Mouse (Mus musculus) liver, embryonic 15.5 days (tissue): ENCODE results near the gene Ifi27l2a. TPM values are rescaled to one million over a fixed set of nuclear protein-coding genes. Genes with fewer than 3 reads are reported as not detected.
"Not testable (repeated sequence)": the region's sequence is repeated elsewhere in the genome, so short reads cannot be mapped to it uniquely, and the experiment has no call there.

Source experiments
- ATAC-seq: fragments of 200-750 bp; cut with Nextera tagmentation; 2 replicates; pipeline ENCODE4 v1.8.0; 2017; ENCODE audit warnings: moderate number of reproducible peaks, mild to moderate bottlenecking, moderate library complexity; ENCODE audit not compliant: insufficient read depth
- H3K27ac ChIP-seq: fragments of 300-500 bp; sonication (generic); replicated peaks from 2 replicates; pipeline ENCODE4 v1.5.1; 2015; ENCODE audit warnings: mild to moderate bottlenecking, inconsistent platforms
- H3K27me3 ChIP-seq: fragments of 300-500 bp; sonication (generic); 2 replicates; pipeline ENCODE4 v1.6.1; 2015; ENCODE audit warnings: mild to moderate bottlenecking, inconsistent platforms
- H3K36me3 ChIP-seq: fragments of 300-500 bp; sonication (generic); replicated peaks from 2 replicates; pipeline ENCODE4 v1.6.1; 2015; ENCODE audit warnings: moderate library complexity, mild to moderate bottlenecking, inconsistent platforms
- H3K4me1 ChIP-seq: fragments of 300-500 bp; sonication (generic); replicated peaks from 2 replicates; pipeline ENCODE4 v1.6.1; 2015; ENCODE audit warnings: inconsistent platforms
- H3K4me2 ChIP-seq: fragments of 300-500 bp; sonication (generic); 2 replicates; pipeline ENCODE4 v1.6.1; 2015; ENCODE audit warnings: moderate library complexity, mild to moderate bottlenecking, inconsistent platforms
- H3K4me3 ChIP-seq: fragments of 300-500 bp; sonication (generic); replicated peaks from 2 replicates; pipeline ENCODE4 v1.5.1; 2015; ENCODE audit warnings: mild to moderate bottlenecking, inconsistent platforms
- H3K9ac ChIP-seq: fragments of 300-500 bp; sonication (generic); 2 replicates; pipeline ENCODE4 v1.6.1; 2015; ENCODE audit warnings: moderate library complexity, mild to moderate bottlenecking, inconsistent platforms
- H3K9me3 ChIP-seq: fragments of 300-500 bp; sonication (generic); replicated peaks from 2 replicates; pipeline ENCODE4 v1.6.1; 2016; ENCODE audit warnings: inconsistent platforms
- WGBS: fragments of 180-500 bp; shearing (Covaris S2); methylation state at CpG from one replicate; pipeline ENCODE4 v1.1.7; 2015; ENCODE audit warnings: mixed read lengths; ENCODE audit not compliant: insufficient replicate concordance; 5-methylcytosine and 5-hydroxymethylcytosine counted together
- polyA plus RNA-seq: library from polyadenylated mRNA; unstranded; fragments of >200 nt; fragmentation: Nextera tagmentation; extraction: Ambion mirVana; gene quantifications from 2 replicates; pipeline ENCODE4 v1.2.1, GENCODE M21; 2015

The Ifi27l2a gene
- 12.7 and 15.7 TPM in 2 replicates for polyA plus RNA-seq

DNA sequence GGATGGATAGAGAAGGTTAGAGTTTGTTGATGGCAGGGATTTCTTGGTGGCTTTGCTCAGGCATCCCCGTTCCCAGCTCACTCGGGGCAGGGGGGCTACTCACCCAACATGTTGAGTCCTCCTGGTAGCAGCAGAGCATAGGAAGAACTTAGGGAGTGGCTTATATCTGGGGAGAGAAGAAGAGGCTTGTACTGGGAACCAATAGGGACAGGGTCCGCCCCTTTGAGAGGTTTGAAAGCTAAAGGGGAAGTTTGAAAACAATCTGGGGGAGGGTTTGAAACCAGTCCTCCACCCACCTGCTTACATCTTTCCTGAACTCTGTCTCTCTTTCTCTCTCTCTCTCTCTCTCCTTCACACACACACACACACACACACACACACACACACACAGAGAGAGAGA is at the start of gene Ifi27l2a:
Gene Ifi27l2a (minus strand): TSS at position 157 of the 400 bp plus-strand sequence.
- H3K27ac ChIP-seq, result no peak within 1 kb of the TSS
- no peaks in the 10 kb centered on the region for H3K9me3 ChIP-seq
- H3K4me3 ChIP-seq, result no peak within 1 kb of the TSS
- no peaks in the 10 kb centered on the region for H3K36me3 ChIP-seq
- no peaks in the 10 kb centered on the region for H3K4me1 ChIP-seq
- no peak within 1 kb of the TSS for H3K9ac ChIP-seq
- H3K27me3 ChIP-seq, result no peaks in the 10 kb centered on the region
- 37% methylated on average over 3 of the region's 3 CpGs for WGBS
- no peak within 1 kb of the TSS for H3K4me2 ChIP-seq
- ATAC-seq, result no peak

DNA sequence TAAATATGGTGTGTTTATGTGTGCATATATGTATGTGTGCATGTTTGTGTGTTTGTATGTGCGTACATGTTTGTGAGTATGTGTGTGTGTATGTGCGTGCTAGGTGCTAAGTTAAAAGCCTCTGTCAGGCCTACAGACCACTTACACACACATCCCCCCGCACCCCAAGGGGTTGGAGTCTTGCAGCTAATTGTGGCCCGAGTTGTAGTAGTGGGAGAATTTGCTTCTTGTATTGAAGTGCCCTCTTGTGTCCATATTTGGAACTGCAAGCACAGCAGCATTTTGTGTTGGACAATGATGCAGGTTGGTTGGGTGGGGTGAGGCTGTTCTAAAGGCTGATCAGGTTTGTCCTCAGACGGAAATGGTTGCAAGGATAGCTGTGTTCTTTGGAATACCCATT is 49.3 kb upstream of the Ifi27l2a start:
- no peak for ATAC-seq
- no peak overlapping the region for H3K4me2 ChIP-seq
- no peaks in the 10 kb centered on the region for H3K36me3 ChIP-seq
- no peaks in the 10 kb centered on the region for H3K27me3 ChIP-seq
- 27% methylated on average over 5 of the region's 5 CpGs for WGBS
- H3K9me3 ChIP-seq, result no peaks in the 10 kb centered on the region
- H3K9ac ChIP-seq, result no peak overlapping the region
- no peak overlapping the region for H3K4me3 ChIP-seq
- H3K4me1 ChIP-seq, result no peaks in the 10 kb centered on the region
- no peak overlapping the region for H3K27ac ChIP-seq

DNA sequence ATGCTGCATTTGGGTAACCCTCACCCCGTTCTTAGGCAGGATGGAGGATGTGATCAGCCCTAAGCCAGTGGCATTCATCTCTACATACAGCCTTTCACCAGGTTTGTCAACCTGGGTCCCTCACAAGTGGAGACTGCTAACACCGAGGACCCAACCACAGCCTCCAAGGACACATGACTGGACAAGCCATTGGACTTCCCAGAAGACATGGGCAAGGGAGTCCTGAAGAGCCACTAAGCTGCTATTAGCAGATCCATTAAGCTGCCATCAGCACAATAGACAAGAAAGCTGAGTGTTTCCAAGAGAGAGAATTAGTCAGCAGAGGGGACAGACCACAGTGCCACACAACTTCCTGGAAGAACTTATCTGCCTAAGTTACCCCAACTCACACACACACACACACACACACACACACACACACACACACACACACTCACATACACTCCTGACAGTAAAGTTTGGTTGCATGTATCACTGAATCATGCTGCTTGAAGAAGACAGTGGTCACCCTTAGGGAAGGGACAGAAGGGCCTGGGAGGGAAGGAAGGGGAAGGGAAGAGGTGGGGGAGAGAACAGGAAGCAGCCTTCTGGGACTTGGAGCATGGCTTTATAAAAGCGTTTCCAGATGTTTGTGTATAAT is 47.7 kb upstream of the Ifi27l2a start:
- Histone ChIP-seq H3K4me3 (no peak overlapping the region), H3K4me1 (no peaks in the 10 kb centered on the region), H3K27me3 (no peaks in the 10 kb centered on the region), H3K36me3 (no peaks in the 10 kb centered on the region), H3K4me2 (no peak overlapping the region), H3K27ac (no peak overlapping the region), H3K9me3 (no peaks in the 10 kb centered on the region), H3K9ac (no peak overlapping the region)
- 40% methylated on average over 3 of the region's 3 CpGs for WGBS
- no peak for ATAC-seq

DNA sequence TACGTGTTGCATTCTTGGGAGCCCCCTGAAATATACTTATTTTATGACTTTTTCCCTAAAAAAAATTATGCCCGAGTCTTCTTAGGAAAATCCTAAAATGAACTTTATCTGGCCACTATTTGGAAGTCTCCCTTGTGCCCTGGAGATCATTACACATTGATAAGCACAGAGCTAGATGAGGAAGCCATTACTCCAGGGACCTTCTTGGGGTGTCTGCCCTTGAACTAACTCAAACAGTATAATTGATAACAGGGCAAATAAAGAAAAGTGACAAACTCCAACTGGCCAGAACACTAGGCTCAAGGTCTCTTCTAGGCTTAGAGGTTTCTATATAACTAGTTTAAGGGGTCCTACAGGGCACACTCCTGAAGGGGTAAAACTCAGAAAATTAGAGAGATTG is 44.3 kb upstream of the Ifi27l2a start:
- no peak overlapping the region for H3K9ac ChIP-seq
- no peak overlapping the region for H3K4me3 ChIP-seq
- no peaks in the 10 kb centered on the region for H3K9me3 ChIP-seq
- no peak overlapping the region for H3K4me2 ChIP-seq
- no peaks in the 10 kb centered on the region for H3K4me1 ChIP-seq
- no peak for ATAC-seq
- no peaks in the 10 kb centered on the region for H3K36me3 ChIP-seq
- 47% methylated on average over 2 of the region's 2 CpGs for WGBS
- no peaks in the 10 kb centered on the region for H3K27me3 ChIP-seq
- no peak overlapping the region for H3K27ac ChIP-seq

DNA sequence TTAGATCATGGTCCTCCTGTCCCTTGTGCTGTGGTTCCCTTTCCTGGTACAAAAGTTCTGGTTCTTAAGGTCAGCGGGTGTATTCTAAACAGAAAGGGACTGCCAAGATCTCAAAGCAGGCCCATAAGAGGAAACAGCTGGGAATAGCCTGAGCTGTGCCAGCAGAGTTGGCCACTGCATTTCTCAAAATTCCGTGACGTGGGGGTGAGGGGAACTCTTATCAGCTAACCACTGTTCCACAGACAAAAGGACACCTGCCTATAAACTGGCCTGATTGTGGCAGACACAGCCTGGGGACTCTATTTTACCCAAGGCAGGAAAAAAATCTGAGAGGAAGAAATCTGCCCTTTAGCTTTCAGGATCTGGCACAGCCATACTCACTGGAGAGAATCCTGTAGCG is 43.8 kb upstream of the Ifi27l2a start:
- Histone ChIP-seq H3K4me2 (no peak overlapping the region), H3K27ac (no peak overlapping the region), H3K27me3 (no peaks in the 10 kb centered on the region), H3K4me1 (no peaks in the 10 kb centered on the region), H3K36me3 (no peaks in the 10 kb centered on the region), H3K9ac (no peak overlapping the region), H3K9me3 (no peaks in the 10 kb centered on the region), H3K4me3 (no peak overlapping the region)
- WGBS, result 26% methylated on average over 4 of the region's 4 CpGs
- no peak for ATAC-seq

DNA sequence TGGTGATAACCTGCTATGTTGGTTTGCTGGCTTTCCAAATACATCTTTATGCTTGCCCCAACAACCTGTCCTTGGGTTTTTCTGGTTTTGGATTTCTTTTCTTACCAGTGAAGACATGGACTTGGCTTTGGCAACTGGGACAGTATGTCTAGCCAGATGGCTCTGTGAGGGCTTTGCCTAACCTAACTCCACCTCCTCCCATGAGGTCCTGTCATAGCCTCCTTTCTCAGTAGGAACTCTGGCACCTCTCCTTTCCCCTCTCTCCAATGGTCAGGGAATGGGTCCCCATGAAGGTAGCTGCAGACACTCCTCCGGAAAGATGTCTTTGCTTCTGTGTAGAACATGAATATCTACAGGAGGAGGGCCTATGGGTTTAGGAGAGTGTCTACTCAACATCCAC is 43.2 kb upstream of the Ifi27l2a start:
- no peaks in the 10 kb centered on the region for H3K36me3 ChIP-seq
- H3K4me2 ChIP-seq, result no peak overlapping the region
- H3K27me3 ChIP-seq, result no peaks in the 10 kb centered on the region
- no peak for ATAC-seq
- H3K9ac ChIP-seq, result no peak overlapping the region
- no peak overlapping the region for H3K4me3 ChIP-seq
- H3K27ac ChIP-seq, result no peak overlapping the region
- WGBS, result 64% methylated on average over 1 of the region's 1 CpGs
- no peaks in the 10 kb centered on the region for H3K9me3 ChIP-seq
- H3K4me1 ChIP-seq, result no peaks in the 10 kb centered on the region

DNA sequence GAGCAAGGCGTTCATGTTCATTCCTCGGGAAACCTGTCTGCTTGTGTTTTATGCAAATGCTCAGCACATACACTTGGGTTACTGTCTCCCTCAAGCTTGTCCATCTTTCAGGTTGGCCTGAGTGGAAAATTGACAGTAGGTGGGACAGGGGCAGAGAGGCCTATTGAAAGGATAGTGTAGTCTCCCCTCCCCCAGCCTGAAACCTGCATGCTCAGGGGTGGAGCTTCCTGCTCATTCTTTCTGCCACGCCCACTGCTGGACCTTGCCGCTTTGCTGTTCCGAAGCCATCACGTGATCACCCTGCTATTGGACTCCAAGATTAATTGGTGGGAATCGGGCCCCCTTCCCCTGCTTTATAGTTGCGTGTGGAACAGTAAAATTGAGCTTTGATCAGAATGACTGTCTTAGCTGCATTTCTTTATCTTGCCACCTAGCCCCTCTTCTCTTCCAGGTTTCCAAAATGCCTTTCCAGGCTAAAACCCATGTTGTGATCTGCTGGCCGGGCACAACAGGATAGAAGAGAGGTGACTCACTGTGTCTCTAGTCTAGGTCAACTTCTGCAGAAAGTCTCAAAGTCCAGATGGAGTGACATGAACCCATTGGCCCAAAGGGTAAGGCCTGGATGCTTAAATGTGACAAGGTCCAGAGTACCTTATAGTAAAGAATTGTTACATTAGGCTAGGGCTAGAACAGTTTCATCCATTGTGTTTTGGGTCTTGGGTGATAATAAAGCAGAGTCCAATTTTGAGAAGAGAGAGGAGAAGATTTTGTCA is 40.9 kb upstream of the Ifi27l2a start:
- H3K4me3 ChIP-seq, H3K27me3 ChIP-seq, H3K4me2 ChIP-seq, H3K27ac ChIP-seq, H3K9ac ChIP-seq, ATAC-seq, H3K9me3 ChIP-seq, H3K36me3 ChIP-seq, H3K4me1 ChIP-seq: not testable (repeated sequence)
- 52% methylated on average over 9 of the region's 9 CpGs for WGBS

DNA sequence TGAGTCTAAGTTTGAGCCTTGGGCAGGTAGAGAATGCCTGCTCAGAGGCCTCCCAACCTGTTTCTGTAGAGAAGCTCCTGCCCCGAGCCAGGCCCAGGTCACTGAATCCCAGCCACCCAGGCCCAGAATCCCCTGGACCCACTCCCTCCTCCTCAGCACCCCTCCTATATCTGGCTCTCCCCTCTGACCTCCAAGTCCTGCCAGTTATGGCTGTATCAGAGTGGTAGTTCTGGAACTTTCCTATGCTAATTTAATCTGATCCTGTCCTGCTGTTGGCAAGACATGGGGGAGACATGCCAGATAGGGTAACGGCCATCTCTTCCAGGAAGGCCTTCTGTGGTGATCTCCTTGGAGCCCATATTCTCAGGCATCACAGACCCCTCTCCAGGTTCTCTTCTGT is 39.3 kb upstream of the Ifi27l2a start:
- Histone ChIP-seq H3K27ac (no peak overlapping the region), H3K36me3 (no peaks in the 10 kb centered on the region), H3K27me3 (no peaks in the 10 kb centered on the region), H3K4me2 (no peak overlapping the region), H3K9me3 (no peaks in the 10 kb centered on the region), H3K4me3 (no peak overlapping the region), H3K9ac (no peak overlapping the region), H3K4me1 (no peaks in the 10 kb centered on the region)
- no peak for ATAC-seq
- WGBS, result 29% methylated on average over 2 of the region's 2 CpGs

DNA sequence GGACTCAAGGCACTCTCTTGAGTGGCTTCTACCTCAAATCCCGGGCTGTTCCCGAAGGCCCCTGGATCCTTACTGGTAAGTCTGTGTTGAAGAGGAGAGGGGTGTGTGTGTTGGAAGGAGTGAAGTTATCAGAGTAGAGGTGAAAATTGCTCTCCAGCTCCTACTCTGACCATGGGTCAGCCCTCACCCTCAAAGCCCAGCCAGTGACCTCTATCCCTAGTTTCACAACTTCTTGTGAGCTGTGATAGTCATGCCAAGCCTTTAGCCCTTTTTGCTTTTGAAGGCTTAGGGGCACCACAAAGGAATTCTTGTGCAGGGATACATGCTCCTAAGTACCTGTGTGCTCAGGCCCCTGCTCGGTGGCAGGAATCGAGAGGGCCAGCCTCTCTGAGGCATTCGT is 38.2 kb upstream of the Ifi27l2a start:
- Histone ChIP-seq H3K27me3 (no peaks in the 10 kb centered on the region), H3K4me3 (no peak overlapping the region), H3K36me3 (no peaks in the 10 kb centered on the region), H3K9me3 (no peaks in the 10 kb centered on the region), H3K9ac (no peak overlapping the region), H3K27ac (no peak overlapping the region), H3K4me1 (no peaks in the 10 kb centered on the region), H3K4me2 (no peak overlapping the region)
- ATAC-seq, result no peak
- 55% methylated on average over 5 of the region's 5 CpGs for WGBS

DNA sequence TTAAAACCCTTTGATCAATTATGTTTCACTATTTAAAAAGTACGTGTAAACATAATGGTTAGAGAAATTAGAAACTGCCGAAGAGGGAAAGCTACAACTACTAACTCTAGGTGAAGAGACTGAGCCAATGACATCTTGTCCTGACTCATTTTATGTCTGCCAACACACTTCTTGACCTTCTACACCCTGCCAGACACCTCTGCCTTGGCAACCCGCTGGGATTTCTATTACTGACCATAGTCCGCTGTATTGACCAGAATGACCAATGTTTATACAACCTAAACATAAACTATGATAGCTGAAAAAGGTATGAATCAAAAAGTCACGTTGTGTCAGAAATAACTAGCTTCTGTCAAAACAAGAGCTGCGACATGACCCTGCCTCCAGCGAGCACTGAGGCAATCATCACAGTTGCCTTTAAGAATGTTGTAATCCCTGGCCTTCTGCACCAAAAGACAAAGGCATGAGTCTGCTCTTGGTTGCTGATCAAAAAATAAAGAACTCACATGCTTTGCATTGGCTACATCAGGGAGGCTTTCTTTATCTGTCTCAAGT is 34.1 kb upstream of the Ifi27l2a start:
- no peak overlapping the region for H3K4me3 ChIP-seq
- H3K9me3 ChIP-seq, result no peaks in the 10 kb centered on the region
- no peak overlapping the region for H3K27ac ChIP-seq
- ATAC-seq, result no peak
- WGBS, result 54% methylated on average over 7 of the region's 7 CpGs
- H3K4me1 ChIP-seq, result no peaks in the 10 kb centered on the region
- no peak overlapping the region for H3K9ac ChIP-seq
- H3K27me3 ChIP-seq, result no peaks in the 10 kb centered on the region
- H3K36me3 ChIP-seq, result no peaks in the 10 kb centered on the region
- no peak overlapping the region for H3K4me2 ChIP-seq

DNA sequence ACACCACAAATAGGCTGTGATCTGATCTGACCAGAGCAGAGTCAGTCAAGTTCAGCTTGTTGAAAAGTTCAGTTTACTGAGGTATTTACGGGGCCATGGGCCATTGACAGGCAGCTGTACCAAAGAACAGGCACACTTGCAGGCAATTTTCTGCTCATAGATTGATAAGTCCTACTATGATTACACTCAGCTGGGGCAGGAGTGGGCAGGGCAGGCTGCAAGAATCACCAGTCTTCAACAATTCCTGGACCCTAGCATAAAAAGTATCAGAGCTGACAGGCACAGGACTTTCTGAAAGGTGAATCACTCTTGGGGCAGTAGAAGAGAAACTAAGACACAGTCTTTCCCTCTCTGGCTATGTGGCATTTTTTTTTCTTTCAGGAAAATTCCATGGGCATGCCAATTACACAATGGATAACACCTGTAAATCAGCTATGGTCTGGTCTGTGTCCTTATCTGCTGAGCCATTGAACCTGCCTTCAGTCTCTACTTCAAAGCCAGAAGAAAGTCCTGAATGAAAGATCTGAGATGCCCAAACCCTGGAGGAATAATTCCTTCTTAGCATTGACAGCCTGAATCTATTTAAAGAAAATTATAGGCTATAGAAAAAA is 33.4 kb upstream of the Ifi27l2a start:
- Histone ChIP-seq H3K4me1 (no peaks in the 10 kb centered on the region), H3K9me3 (no peaks in the 10 kb centered on the region), H3K4me3 (no peak overlapping the region), H3K27ac (no peak overlapping the region), H3K9ac (no peak overlapping the region), H3K4me2 (no peak overlapping the region), H3K27me3 (no peaks in the 10 kb centered on the region), H3K36me3 (no peaks in the 10 kb centered on the region)
- no peak for ATAC-seq
- WGBS, result 77% methylated on average over 1 of the region's 1 CpGs
